Mouse (Mus musculus): ENCODE results near the gene Btbd35f30. TPM values are rescaled to one million over a fixed set of nuclear protein-coding genes. Genes with fewer than 3 reads are reported as not detected.
"Not testable (repeated sequence)": the region's sequence is repeated elsewhere in the genome, so short reads cannot be mapped to it uniquely, and the experiment has no call there.

Btbd35f30 gene
- polyA plus RNA-seq (2016; fragmentation: Nextera tagmentation; extraction: Ambion mirVana) = not detected in 2 replicates

DNA sequence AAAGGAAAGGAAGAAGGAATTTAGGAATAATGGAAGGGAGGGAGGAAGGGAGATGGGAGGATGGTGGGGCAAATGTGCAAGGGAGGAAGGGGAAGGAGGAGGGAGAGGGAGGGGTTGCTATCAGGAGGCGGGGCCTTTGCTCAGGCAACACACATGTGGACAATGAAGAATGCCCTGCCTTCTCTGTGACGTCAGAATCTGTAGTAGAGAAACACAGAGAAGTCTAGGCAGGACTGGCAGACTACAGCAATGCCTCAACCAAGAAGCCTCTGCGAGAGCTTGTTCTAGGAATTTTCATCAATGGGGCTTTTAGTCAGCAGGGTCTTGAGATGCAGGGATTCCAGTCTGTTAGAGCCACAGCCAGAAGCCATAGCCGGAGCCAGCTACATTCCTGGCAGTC lies at the start of gene Btbd35f30:
TSS of gene Btbd35f30 (plus strand) at position 301 of the 400 bp plus-strand sequence.
- no CpG with 5 or more reads among the region's 4 CpGs for WGBS
- not testable (repeated sequence) for H3K4me1 ChIP-seq (replicated peaks); H3K27me3 ChIP-seq; H3K4me2 ChIP-seq; ATAC-seq (ENCODE audit: insufficient number of reproducible peaks, insufficient read depth, low FRiP score, low TSS enrichment, low read depth); H3K27ac ChIP-seq; H3K36me3 ChIP-seq; H3K9ac ChIP-seq (replicated peaks); H3K4me3 ChIP-seq (replicated peaks); H3K9me3 ChIP-seq

DNA sequence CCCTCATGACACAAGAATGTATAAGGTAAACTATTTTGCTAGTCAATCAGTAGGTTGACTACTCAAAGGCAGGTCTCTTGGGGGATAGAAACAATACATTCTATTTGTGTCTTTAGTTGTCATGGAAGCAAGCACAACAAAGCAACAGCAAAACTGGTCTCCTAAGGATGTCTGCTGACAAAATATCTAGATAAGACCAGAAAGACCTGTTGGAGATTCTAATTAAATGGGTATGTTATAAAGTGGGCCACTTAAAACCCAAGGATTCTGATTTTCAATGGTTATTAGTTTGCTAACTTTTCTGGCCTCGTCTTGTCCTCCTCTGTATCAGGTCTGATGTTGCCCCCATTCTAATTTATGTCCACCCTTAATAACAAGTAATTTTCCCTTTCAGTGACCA lies 47.0 kb downstream of the Btbd35f30 start, which contains the start of gene Gm21789:
TSS of gene Gm21789 (plus strand) at position 301 of the 400 bp plus-strand sequence.
- ATAC-seq (ENCODE audit: insufficient number of reproducible peaks, insufficient read depth, low FRiP score, low TSS enrichment, low read depth) = not testable (repeated sequence)
- no CpG with 5 or more reads among the region's 1 CpGs for WGBS

More for the DNA sequence above, 47.0 kb downstream of the Btbd35f30 start, which contains the start of gene Gm21789:
- H3K9me3 ChIP-seq; H3K4me3 ChIP-seq (replicated peaks); H3K4me2 ChIP-seq; H3K4me1 ChIP-seq (replicated peaks); H3K9ac ChIP-seq (replicated peaks); H3K27me3 ChIP-seq; H3K36me3 ChIP-seq; H3K27ac ChIP-seq: not testable (repeated sequence)

Other genes starting within 250 kb of the Btbd35f30 start
- gene Gm5926, start 243.9 kb upstream of the Btbd35f30 start, polyA plus RNA-seq (2016; fragmentation: Nextera tagmentation; extraction: Ambion mirVana) = not detected in 2 replicates
- not detected in 2 replicates for gene Btbd35f21, start 168.5 kb upstream of the Btbd35f30 start, polyA plus RNA-seq (2016; fragmentation: Nextera tagmentation; extraction: Ambion mirVana)
- gene Gm21789, start 47.1 kb downstream of the Btbd35f30 start, polyA plus RNA-seq (2016; fragmentation: Nextera tagmentation; extraction: Ambion mirVana) = not detected in 2 replicates
- gene Btbd35f5, start 79.3 kb downstream of the Btbd35f30 start, polyA plus RNA-seq (2016; fragmentation: Nextera tagmentation; extraction: Ambion mirVana) = not detected in 2 replicates